Mouse (Mus musculus) C2C12 (cell line): ENCODE measurements at regions not wholly inside any gene's neighbourhood (a gene's known extent, or its start where the extent isn't known, plus 50 kb on each side); places are given as distances from the start of the nearest gene placed in this dataset.

Source experiments
- H3K27me3 ChIP-seq: one replicate; pipeline ENCODE4 v1.6.1; 2011; ENCODE audit not compliant: control insufficient read depth, insufficient read depth, insufficient read length
- H3K36me3 ChIP-seq: one replicate; pipeline ENCODE4 v1.6.1; 2011; ENCODE audit not compliant: control insufficient read depth, insufficient read depth
- H3K4me3 ChIP-seq: one replicate; pipeline ENCODE4 v1.5.1; 2011; ENCODE audit warnings: mild to moderate bottlenecking, control low read depth; ENCODE audit not compliant: poor library complexity, insufficient read depth, severe bottlenecking
- H3K79me2 ChIP-seq: one replicate; pipeline ENCODE4 v1.6.1; 2011; ENCODE audit not compliant: control insufficient read depth, insufficient read depth
- H3K79me3 ChIP-seq: one replicate; pipeline ENCODE4 v1.6.1; 2011; ENCODE audit warnings: low read depth, control low read depth
- H3ac ChIP-seq: one replicate; pipeline ENCODE3; 2011; ENCODE audit warnings: low read depth; ENCODE audit not compliant: control insufficient read depth, insufficient read length
- CEBPB ChIP-seq: IDR thresholded peaks from one replicate; pipeline ENCODE4 v1.6.1; 2011; ENCODE audit warnings: low read depth, mild to moderate bottlenecking, control low read depth, moderate library complexity
- CTCF ChIP-seq: IDR thresholded peaks from one replicate; pipeline ENCODE4 v1.5.1; 2011; ENCODE audit not compliant: control insufficient read depth, insufficient read depth, insufficient read length
- FOSL1 ChIP-seq: IDR thresholded peaks from one replicate; pipeline ENCODE4 v1.8.0; 2011; ENCODE audit warnings: mild to moderate bottlenecking, low read length; ENCODE audit not compliant: poor library complexity, insufficient read depth, severe bottlenecking
- MAX ChIP-seq: IDR thresholded peaks from one replicate; pipeline ENCODE4 v1.6.1; 2011; ENCODE audit warnings: mild to moderate bottlenecking, control low read depth
- MYOD1 ChIP-seq: IDR thresholded peaks from one replicate; pipeline ENCODE4 v1.6.1; 2011; ENCODE audit warnings: low read depth; ENCODE audit not compliant: control insufficient read depth, insufficient read length
- MYOG ChIP-seq: IDR thresholded peaks from one replicate; pipeline ENCODE4 v1.6.1; 2011; ENCODE audit not compliant: control insufficient read depth, insufficient read length; ENCODE audit errors: extremely low read depth
- USF1 ChIP-seq: IDR thresholded peaks from one replicate; pipeline ENCODE4 v1.6.1; 2011; ENCODE audit warnings: low read depth, mild to moderate bottlenecking, control low read depth, moderate library complexity

DNA sequence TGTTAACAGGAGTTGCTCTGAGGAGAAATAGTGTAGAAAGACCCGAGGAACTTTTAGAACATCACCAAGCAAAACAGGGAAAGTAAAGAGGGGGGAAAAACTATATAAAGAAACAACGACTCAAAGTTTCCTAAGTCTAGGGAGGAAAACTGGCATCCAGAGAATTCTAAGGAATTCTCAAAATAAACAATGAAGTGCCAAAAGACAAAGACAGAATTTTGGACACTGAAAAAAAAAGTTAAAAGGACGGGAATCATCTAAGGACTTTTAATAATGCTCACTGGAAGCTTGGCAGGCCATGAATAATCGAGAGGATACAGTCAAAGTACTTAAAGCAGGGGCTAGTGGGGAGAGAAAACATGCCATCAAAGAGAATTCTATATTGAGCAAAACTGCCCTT, 170.8 kb upstream of the Arg1 start:
- no peak overlapping the region for H3K4me3 ChIP-seq
- no peaks in the 10 kb centered on the region for H3K79me3 ChIP-seq
- H3K79me2 ChIP-seq: no peaks in the 10 kb centered on the region
- no peaks in the 10 kb centered on the region for H3K27me3 ChIP-seq
- no peaks in the 10 kb centered on the region for H3K36me3 ChIP-seq
- no peak for TF ChIP-seq FOSL1
- no peak for TF ChIP-seq CEBPB
- no peak for TF ChIP-seq USF1
- no peak for TF ChIP-seq MYOG
- TF ChIP-seq CTCF: no peak
- no peak for TF ChIP-seq MAX
- TF ChIP-seq MYOD1: no peak
- H3ac ChIP-seq: no peak overlapping the region

DNA sequence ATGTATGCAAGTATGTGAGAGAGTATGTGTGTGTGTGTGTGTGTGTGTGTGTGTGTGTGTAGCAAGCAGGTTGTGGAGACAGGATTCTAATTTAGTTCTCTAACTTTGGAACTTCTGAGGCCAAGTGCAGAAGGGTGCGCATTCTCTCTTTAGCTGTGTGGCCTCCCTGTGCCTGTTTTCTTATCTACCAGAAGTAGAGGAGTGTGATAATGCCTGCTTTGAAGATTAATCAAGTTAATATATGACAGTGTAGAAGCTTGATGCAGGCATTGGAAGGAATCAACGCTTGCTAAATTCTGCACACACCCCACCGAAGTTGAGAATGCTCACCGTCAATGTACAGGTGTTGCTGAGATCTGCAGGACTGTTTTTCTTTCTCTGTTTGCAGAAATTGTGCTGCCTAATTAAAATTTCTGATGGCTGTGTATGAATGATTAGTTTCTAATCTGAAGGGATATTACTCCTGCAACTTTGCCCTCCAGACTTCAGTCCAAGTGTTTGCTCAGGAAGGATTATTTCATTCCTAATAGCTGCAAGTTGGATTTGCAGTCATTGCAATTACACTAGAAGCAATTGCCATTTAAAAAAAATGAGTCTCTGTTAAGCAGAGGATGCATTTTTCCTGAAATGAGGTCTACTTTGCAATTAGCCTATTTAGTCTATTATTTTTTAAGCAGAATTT, 162.6 kb upstream of the Arg1 start:
- TF ChIP-seq CEBPB (no peak), MAX (no peak), MYOD1 (no peak), USF1 (no peak), FOSL1 (no peak), CTCF (no peak), MYOG (no peak)
- Histone ChIP-seq H3K27me3 (no peaks in the 10 kb centered on the region), H3ac (no peak overlapping the region), H3K4me3 (no peak overlapping the region), H3K36me3 (no peaks in the 10 kb centered on the region), H3K79me2 (no peaks in the 10 kb centered on the region), H3K79me3 (no peaks in the 10 kb centered on the region)

DNA sequence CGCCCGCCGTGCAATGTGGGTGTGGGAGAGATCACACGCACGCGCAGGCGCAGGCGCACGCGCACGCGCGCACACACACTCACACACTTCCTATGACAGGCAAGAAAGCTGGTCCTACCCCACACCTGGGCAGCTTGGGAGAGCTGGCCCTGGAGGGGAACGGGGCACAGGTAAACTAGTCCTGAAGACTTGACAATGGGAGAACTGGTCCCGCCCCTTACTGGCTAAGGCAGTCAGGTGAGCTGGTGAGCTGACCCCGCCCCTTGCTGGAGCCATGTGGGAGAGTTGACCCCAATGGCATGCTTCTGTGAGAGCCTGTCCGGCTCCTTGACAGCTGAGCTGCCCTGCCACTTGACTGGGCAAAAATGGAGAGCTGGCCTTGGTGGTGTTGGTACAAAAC, 159.5 kb upstream of the Arg1 start:
- H3K4me3 ChIP-seq: no peak overlapping the region
- no peaks in the 10 kb centered on the region for H3K36me3 ChIP-seq
- no peaks in the 10 kb centered on the region for H3K27me3 ChIP-seq
- TF ChIP-seq CTCF (no peak), CEBPB (no peak), MYOG (no peak), MYOD1 (no peak), FOSL1 (no peak), USF1 (no peak), MAX (no peak)
- H3K79me2 ChIP-seq: no peaks in the 10 kb centered on the region
- H3K79me3 ChIP-seq: no peaks in the 10 kb centered on the region
- H3ac ChIP-seq: no peak overlapping the region

DNA sequence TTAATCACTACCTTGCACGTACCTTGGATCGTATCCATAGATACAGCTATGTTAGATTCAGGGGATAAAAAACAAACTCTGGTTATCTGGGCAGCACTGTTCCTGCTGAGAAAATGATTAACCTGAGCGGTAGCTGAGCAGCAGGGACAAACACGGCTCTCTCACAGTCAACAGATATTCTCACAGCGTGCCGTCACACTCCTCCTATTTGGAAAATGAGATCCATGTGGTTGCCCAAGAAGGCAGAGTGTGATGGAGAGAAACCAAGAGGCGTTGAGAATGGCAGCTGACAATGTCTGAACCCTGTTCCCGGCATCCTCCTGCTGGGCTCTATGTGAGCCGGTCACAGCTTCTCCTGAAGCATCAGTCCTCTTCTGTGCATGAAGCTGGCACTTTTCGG, 155.6 kb upstream of the Arg1 start:
- Histone ChIP-seq H3K79me2 (no peaks in the 10 kb centered on the region), H3K36me3 (no peaks in the 10 kb centered on the region), H3K27me3 (no peaks in the 10 kb centered on the region), H3K79me3 (no peaks in the 10 kb centered on the region), H3K4me3 (no peak overlapping the region), H3ac (no peak overlapping the region)
- TF ChIP-seq MAX (no peak), MYOG (no peak), USF1 (no peak)

DNA sequence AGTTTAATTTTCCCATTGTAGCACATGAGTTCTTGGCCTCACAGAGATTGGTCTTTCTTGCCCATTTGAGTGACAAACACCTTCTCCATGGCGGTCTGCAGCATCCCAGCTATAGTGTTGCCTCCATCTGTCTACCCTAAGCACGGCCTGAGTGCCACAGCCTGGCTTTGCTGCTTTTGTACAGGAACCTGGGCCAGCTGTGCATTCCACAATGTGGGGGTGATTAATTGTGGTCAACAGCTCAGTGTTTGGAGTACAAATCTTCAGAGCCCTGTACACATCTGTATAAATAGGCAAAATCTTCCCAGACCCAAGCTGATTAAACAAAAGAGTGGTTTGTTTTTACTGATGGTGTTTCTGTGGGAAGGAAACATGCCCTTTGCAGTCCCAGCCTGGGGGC, 145.3 kb upstream of the Arg1 start:
- Histone ChIP-seq H3K79me3 (no peaks in the 10 kb centered on the region), H3ac (no peak overlapping the region), H3K27me3 (no peaks in the 10 kb centered on the region), H3K36me3 (no peaks in the 10 kb centered on the region), H3K4me3 (no peak overlapping the region), H3K79me2 (no peaks in the 10 kb centered on the region)
- TF ChIP-seq FOSL1: no peak
- no peak for TF ChIP-seq CTCF
- no peak for TF ChIP-seq MYOG
- no peak for TF ChIP-seq USF1
- peak; percentile 79 for TF ChIP-seq MYOD1
- TF ChIP-seq CEBPB: no peak
- no peak for TF ChIP-seq MAX

- H3ac ChIP-seq: no peak overlapping the region
- H3K36me3 ChIP-seq: no peaks in the 10 kb centered on the region
- no peaks in the 10 kb centered on the region for H3K79me3 ChIP-seq
- no peaks in the 10 kb centered on the region for H3K79me2 ChIP-seq
- no peaks in the 10 kb centered on the region for H3K27me3 ChIP-seq
- no peak for TF ChIP-seq USF1
- no peak for TF ChIP-seq MYOD1
- TF ChIP-seq MAX: no peak
- no peak for TF ChIP-seq MYOG
- no peak for TF ChIP-seq CEBPB
- H3K4me3 ChIP-seq: no peak overlapping the region
Measured at GRCm38 (mm10) chr10:25068301-25068700, 141.0 kb upstream of the Arg1 start.
